Comparison of ENCODE assay signal across 23 mouse cellular contexts in genomic region chr13:48525745-48526144, GRCm38 (mm10). TPM values are rescaled to one million over a fixed set of nuclear protein-coding genes. Genes with fewer than 3 reads are reported as not detected.
DNase-seq lines count a peak whose midpoint lies in the region; ATAC-seq lines count a peak whose summit lies in the region.
"Had no signal": no experiment of that assay in that cellular context is flagged by ENCODE, and none has a peak within 500 bp of the region (broad histone marks: within the 10 kb centered on the region; RNA-seq: fewer than 3 reads in every experiment).

No protein-coding gene starts in this region.

- peak; percentile 22 for DNase-seq in lung, postnatal 10 days
- no peak for DNase-seq in lung, postnatal 4 days
- DNase-seq in ZHBTc4 (ENCODE audit: low read depth, low spot score) (peak; percentile 59), adipocyte (ENCODE audit: low spot score) (no peak)
- DNase-seq in cerebellum, adult 9-11 months = no peak
- DNase-seq in left cerebral cortex, adult 8-10 months (ENCODE audit: low spot score in 2 of 2) = no peak
- DNase-seq: adrenal gland, adult 2 months; cerebellum, adult 9-10 months; gastrocnemius, postnatal 14 days; heart, adult 11 months; heart, postnatal 4 days; kidney, adult 11 months; kidney, postnatal 25 days; lung, embryonic 14.5 days; midbrain, embryonic 14.5 days; retina, postnatal 1 day; right cerebral cortex, postnatal 14 days; thymus, postnatal 25 days had no signal

- ATAC-seq in megakaryocyte, adult 5-6 weeks (ENCODE audit: poor library complexity, severe bottlenecking) = 0 out of 2 replicates have a peak, but pooled peaks have one; percentile 37
- ATAC-seq: inflammation-experienced regulatory T-cells, adult 6 months; Patski had no signal

RNA-seq across cellular contexts. Expression of gene A830005F24Rik, which starts 12.4 kb away (rescaled TPM):
- total RNA-seq in megakaryocyte, adult 5-6 weeks (2015) = not detected in 2 replicates
- not detected in 2 replicates for total RNA-seq in megakaryocyte, adult 5-6 weeks (2017)
- 1 to 10 TPM; 1.6 to 2.5 (median 1.9) TPM for total RNA-seq in left cerebral cortex, adult 8-10 months (2022)
- total RNA-seq: adrenal gland, adult 2 months; adrenal gland, postnatal 4 days; gastrocnemius, postnatal 14 days; heart, postnatal 4 days; liver, adult 2 months had no signal

RNA-seq across cellular contexts. Expression of gene Zfp169, which starts 12.5 kb away (rescaled TPM):
- 8.1 and 10.7 TPM in 2 replicates for total RNA-seq in megakaryocyte, adult 5-6 weeks (2015)
- 10.0 and 11.1 TPM in 2 replicates for total RNA-seq in megakaryocyte, adult 5-6 weeks (2017)
- 10 to 100 TPM; 23.0 to 26.4 (median 24.7) TPM for total RNA-seq in left cerebral cortex, adult 8-10 months (2022)

Comparison
In these comparisons a context has a peak if more than half of its experiments do, and no peak if none do; other contexts are left out.
1. DNase-seq: peak in lung, postnatal 10 days (single experiment) and ZHBTc4 (single experiment); none in lung, postnatal 4 days (0 of 2), cerebellum, adult 9-11 months (single experiment), adipocyte (single experiment) and left cerebral cortex, adult 8-10 months (0 of 2).